Mouse (Mus musculus) testis, adult 2 months (tissue): ENCODE results near the gene Pex14.

Experiments used
- CTCF ChIP-seq: fragments of 200-500 bp; IDR thresholded peaks from 2 replicates; pipeline ENCODE4 v1.5.1; 2012; ENCODE audit warnings: low read depth, mild to moderate bottlenecking, inconsistent platforms, low read length, moderate library complexity; ENCODE audit not compliant: control insufficient read depth, insufficient read depth, insufficient replicate concordance
- POLR2A ChIP-seq: fragments of 200-500 bp; IDR thresholded peaks from 2 replicates; pipeline ENCODE4 v1.6.1; 2012; ENCODE audit warnings: low read depth, mild to moderate bottlenecking, inconsistent platforms, low read length, moderate library complexity; ENCODE audit not compliant: control insufficient read depth

DNA sequence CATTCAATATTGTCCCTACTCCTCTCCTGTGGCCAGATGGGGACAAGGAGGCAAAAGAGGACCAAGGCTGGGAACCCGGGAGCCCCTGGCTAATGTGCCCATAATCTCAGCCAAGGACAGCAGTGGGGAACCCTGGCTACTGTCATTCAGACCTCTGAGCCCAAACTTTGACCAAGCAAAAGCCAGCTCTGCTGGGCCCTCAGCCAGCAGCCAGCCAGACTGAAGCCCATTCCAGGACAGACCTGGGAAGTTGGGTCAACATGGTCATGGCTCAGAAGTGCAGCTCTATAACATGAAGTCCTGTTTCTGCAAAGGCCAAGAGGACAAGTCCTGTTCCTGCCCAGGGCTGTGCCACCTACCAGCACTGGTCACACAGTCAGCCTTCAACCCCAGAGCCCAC lies 137.6 kb downstream of the Pex14 start:
- TF ChIP-seq CTCF (no peak), POLR2A (no peak)
